Mouse (Mus musculus): ENCODE measurements around the gene Micu1. TPM values are rescaled to one million over a fixed set of nuclear protein-coding genes. Genes with fewer than 3 reads are reported as not detected.

The Micu1 gene
- polyA plus RNA-seq, 1 experiment from 2014 or later = 26.4 TPM

DNA sequence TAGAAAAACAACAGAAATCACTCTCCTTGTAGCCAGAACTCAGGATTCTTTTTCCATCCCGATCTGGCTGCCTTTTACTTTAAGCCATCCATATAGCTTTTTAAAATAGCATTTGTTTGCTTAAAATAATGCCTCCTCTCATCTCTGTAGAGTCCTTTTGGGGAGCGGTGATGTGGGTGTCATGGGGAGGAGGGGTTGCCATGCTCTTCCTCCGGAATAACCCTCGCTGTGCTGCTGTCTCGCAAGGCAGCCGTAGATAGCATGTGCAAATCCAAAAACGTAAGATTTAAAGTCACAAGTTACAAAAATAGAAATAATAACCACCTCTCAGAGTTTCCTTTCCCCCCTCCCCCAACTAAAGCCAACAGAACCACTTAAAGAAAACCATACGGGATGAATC lies 139.2 kb downstream of the Micu1 start:
- no peak overlapping the region for H3K4me2 ChIP-seq (ENCODE audit: low read depth, low read length)
- no peak overlapping the region for H3K27ac ChIP-seq (ENCODE audit: low read depth)
- WGBS (ENCODE audit: insufficient replicate concordance) = 87% methylated on average over 8 of the region's 8 CpGs
- TF ChIP-seq EP300 (IDR thresholded peaks at IDR 0.05; ENCODE audit: low read depth) (no peak), CTCF (IDR thresholded peaks at IDR 0.05; ENCODE audit: low read depth) (no peak)
- peaks cover 12% of the 10 kb centered on the region for H3K36me3 ChIP-seq (replicated peaks; ENCODE audit: insufficient read depth, low read length)
- H3K9me3 ChIP-seq (ENCODE audit: low read length) = no peaks in the 10 kb centered on the region
- ATAC-seq = no peak
- no peaks in the 10 kb centered on the region for H3K4me1 ChIP-seq (ENCODE audit: insufficient read depth)
- H3K9ac ChIP-seq (replicated peaks) = no peak overlapping the region
- H3K27me3 ChIP-seq (ENCODE audit: insufficient read depth, low read length) = no peaks in the 10 kb centered on the region
- no peak for DNase-seq
- H3K4me3 ChIP-seq (ENCODE audit: low read depth, low read length) = no peak overlapping the region

GRCm38 (mm10) chr10:59843125-59843524 lies 140.8 kb downstream of the Micu1 start:
- TF ChIP-seq CTCF (IDR thresholded peaks at IDR 0.05; ENCODE audit: low read depth) (no peak), EP300 (IDR thresholded peaks at IDR 0.05; ENCODE audit: low read depth) (no peak)
- DNase-seq = no peak
- H3K27me3 ChIP-seq (ENCODE audit: insufficient read depth, low read length) = no peaks in the 10 kb centered on the region
- H3K4me3 ChIP-seq (ENCODE audit: low read depth, low read length) = no peak overlapping the region
- H3K4me1 ChIP-seq (ENCODE audit: insufficient read depth) = no peaks in the 10 kb centered on the region
- H3K36me3 ChIP-seq (replicated peaks; ENCODE audit: insufficient read depth, low read length) = peaks cover 12% of the 10 kb centered on the region
- no peak overlapping the region for H3K9ac ChIP-seq (replicated peaks)
- no peaks in the 10 kb centered on the region for H3K9me3 ChIP-seq (ENCODE audit: low read length)
- ATAC-seq = no peak
- WGBS (ENCODE audit: insufficient replicate concordance) = 57% methylated on average over 5 of the region's 5 CpGs
- no peak overlapping the region for H3K27ac ChIP-seq (ENCODE audit: low read depth)
- H3K4me2 ChIP-seq (ENCODE audit: low read depth, low read length) = no peak overlapping the region

DNA sequence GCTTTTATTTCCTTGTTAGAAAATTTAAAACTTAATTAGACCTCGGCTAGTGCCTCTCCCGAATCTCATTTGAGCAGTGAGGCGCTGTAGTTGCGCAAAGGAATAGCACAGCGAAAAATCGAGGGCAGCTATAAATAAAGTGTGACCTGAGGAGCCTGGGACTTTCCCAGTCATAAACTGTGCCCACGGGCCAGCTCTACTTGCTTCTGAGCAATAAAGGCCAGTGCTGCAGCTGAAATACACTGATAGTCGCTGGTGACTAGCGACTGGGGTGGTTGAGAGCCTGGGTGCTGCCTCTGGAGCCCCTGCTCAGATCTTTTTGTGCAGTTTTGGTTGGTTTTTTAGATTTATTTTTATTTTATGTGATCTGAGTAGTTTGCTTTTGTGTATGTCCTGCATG lies 142.4 kb downstream of the Micu1 start:
- 74% methylated on average over 9 of the region's 9 CpGs for WGBS (ENCODE audit: insufficient replicate concordance)
- Histone ChIP-seq H3K27ac (ENCODE audit: low read depth) (no peak overlapping the region), H3K9me3 (ENCODE audit: low read length) (no peaks in the 10 kb centered on the region), H3K9ac (replicated peaks) (no peak overlapping the region), H3K4me1 (ENCODE audit: insufficient read depth) (no peaks in the 10 kb centered on the region), H3K36me3 (replicated peaks; ENCODE audit: insufficient read depth, low read length) (peaks cover 12% of the 10 kb centered on the region), H3K4me2 (ENCODE audit: low read depth, low read length) (no peak overlapping the region), H3K4me3 (ENCODE audit: low read depth, low read length) (no peak overlapping the region), H3K27me3 (ENCODE audit: insufficient read depth, low read length) (no peaks in the 10 kb centered on the region)
- ATAC-seq (no peak), DNase-seq (no peak)
- no peak for TF ChIP-seq CTCF (IDR thresholded peaks at IDR 0.05; ENCODE audit: low read depth)
- no peak for TF ChIP-seq EP300 (IDR thresholded peaks at IDR 0.05; ENCODE audit: low read depth)

DNA sequence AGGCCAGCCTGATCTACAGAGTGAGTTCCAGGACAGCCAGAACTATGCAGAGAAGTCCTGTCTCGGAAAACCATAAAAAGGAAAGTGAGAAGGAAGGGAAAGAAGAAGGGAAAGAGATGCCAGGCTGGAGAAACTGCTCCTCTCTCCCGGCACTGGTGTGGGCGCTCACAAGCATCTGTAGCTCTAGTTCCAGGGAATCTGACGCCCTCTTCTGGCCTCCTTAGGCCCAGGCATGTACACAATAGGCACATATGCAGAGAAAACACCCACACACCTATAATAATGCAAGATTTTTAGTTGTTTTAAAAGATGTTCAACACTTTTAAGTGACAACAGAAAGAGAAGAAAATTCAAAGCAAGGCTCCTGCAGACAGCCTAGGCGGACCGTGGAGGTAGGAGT lies 144.1 kb downstream of the Micu1 start:
- no peak overlapping the region for H3K9ac ChIP-seq (replicated peaks)
- ATAC-seq = no peak
- H3K4me2 ChIP-seq (ENCODE audit: low read depth, low read length) = no peak overlapping the region
- TF ChIP-seq CTCF (IDR thresholded peaks at IDR 0.05; ENCODE audit: low read depth) (peak; percentile 46), EP300 (IDR thresholded peaks at IDR 0.05; ENCODE audit: low read depth) (no peak)
- no peaks in the 10 kb centered on the region for H3K9me3 ChIP-seq (ENCODE audit: low read length)
- no peak overlapping the region for H3K27ac ChIP-seq (ENCODE audit: low read depth)
- no peaks in the 10 kb centered on the region for H3K27me3 ChIP-seq (ENCODE audit: insufficient read depth, low read length)
- 78% methylated on average over 6 of the region's 6 CpGs for WGBS (ENCODE audit: insufficient replicate concordance)
- H3K4me3 ChIP-seq (ENCODE audit: low read depth, low read length) = no peak overlapping the region
- H3K4me1 ChIP-seq (ENCODE audit: insufficient read depth) = no peaks in the 10 kb centered on the region
- peaks cover 8% of the 10 kb centered on the region for H3K36me3 ChIP-seq (replicated peaks; ENCODE audit: insufficient read depth, low read length)
- DNase-seq = no peak

DNA sequence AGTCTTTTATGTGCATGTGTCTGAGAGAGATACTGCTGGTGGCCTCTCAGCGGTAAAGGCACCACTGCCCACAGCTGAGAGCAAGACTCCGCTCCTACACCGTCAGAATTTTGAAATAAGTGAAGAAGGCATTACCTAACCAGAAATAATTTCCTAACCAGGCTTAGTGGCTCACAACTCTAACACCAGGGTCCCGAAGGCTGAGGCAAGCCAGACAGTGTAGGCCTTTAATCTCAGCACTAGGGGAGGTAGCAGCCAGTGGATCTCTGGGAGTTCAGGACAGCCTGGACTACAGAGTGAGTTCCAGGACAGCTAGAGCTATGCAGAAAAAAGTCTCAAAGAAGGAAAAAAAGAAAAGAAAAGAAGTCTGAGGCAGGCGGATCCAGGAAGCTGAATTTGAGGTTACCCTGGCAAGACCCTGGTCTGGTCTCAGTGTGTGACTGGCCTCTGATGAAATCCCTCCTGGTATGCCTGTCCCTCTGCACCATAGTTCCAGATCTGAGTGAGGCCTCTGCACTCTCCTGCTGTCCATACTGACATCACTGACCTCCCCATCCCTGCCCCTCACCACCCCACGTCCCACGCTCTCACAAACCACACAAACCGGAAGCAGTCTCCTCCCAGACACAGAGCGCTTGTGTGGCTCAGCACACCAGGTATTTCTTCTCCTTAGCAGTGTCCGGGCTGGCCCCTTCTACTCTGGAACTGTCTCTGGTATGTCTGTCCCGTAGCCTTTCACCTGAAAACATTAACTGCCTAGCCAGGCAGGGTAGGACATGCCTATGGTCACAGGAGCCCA lies 146.0 kb downstream of the Micu1 start:
- Histone ChIP-seq H3K9me3 (ENCODE audit: low read length) (no peaks in the 10 kb centered on the region), H3K4me2 (ENCODE audit: low read depth, low read length) (no peak overlapping the region), H3K4me1 (ENCODE audit: insufficient read depth) (no peaks in the 10 kb centered on the region), H3K36me3 (replicated peaks; ENCODE audit: insufficient read depth, low read length) (no peaks in the 10 kb centered on the region), H3K27me3 (ENCODE audit: insufficient read depth, low read length) (no peaks in the 10 kb centered on the region), H3K9ac (replicated peaks) (no peak overlapping the region), H3K27ac (ENCODE audit: low read depth) (no peak overlapping the region), H3K4me3 (ENCODE audit: low read depth, low read length) (no peak overlapping the region)
- no peak for ATAC-seq
- DNase-seq = no peak
- no peak for TF ChIP-seq EP300 (IDR thresholded peaks at IDR 0.05; ENCODE audit: low read depth)
- TF ChIP-seq CTCF (IDR thresholded peaks at IDR 0.05; ENCODE audit: low read depth) = no peak
- WGBS (ENCODE audit: insufficient replicate concordance) = 67% methylated on average over 11 of the region's 11 CpGs

DNA sequence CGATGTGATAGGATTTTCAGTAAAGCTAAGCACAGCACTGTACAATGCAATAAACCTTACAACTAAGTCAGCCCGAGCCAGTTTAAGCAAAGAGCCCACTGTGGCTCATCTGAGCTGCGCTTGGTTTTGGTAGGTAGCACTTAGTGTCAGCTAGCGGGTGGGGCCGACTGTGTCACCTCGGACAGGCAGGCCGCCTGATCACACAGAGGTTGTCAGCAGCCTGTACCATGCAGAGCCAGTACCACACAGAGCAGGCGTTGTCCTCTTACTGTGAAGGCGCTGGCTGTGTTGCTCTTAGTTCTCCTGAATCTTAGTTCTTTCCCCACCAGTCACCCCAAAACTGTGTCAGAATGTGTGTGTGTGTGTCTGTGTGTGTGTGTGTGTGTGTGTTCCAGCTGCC lies 146.7 kb downstream of the Micu1 start:
- H3K4me3 ChIP-seq (ENCODE audit: low read depth, low read length) = no peak overlapping the region
- 78% methylated on average over 9 of the region's 9 CpGs for WGBS (ENCODE audit: insufficient replicate concordance)
- H3K4me1 ChIP-seq (ENCODE audit: insufficient read depth) = no peaks in the 10 kb centered on the region
- no peak for TF ChIP-seq CTCF (IDR thresholded peaks at IDR 0.05; ENCODE audit: low read depth)
- TF ChIP-seq EP300 (IDR thresholded peaks at IDR 0.05; ENCODE audit: low read depth) = no peak
- no peak overlapping the region for H3K9ac ChIP-seq (replicated peaks)
- ATAC-seq (no peak), DNase-seq (no peak)
- H3K36me3 ChIP-seq (replicated peaks; ENCODE audit: insufficient read depth, low read length) = no peaks in the 10 kb centered on the region
- H3K4me2 ChIP-seq (ENCODE audit: low read depth, low read length) = no peak overlapping the region
- H3K27me3 ChIP-seq (ENCODE audit: insufficient read depth, low read length) = no peaks in the 10 kb centered on the region
- no peaks in the 10 kb centered on the region for H3K9me3 ChIP-seq (ENCODE audit: low read length)
- H3K27ac ChIP-seq (ENCODE audit: low read depth) = no peak overlapping the region
